Mouse (Mus musculus): ENCODE measurements around the gene Olfr325.

DNA sequence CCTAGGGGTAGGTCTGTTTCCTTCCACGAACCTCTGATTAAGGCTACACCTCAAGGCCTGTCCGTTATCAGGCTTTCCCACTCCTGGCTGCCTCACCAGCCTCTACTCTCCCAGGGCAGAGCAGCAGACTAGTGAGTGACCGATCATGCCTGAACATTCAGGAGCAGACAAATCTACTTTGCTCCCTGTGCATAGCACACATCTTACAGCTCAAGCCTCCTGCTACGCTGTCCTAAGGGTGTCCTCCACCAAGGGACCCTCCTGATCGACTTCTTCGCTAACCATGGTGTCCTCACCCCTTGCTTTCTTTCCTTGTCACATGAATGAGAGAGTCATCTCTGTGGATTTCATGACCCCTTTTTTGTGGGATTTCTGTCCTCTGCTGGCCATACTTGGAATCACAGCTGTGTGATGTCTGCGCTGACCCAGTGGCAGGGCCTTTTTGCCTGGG is 10.4 kb downstream of the Olfr325 start:
- TF ChIP-seq POLR2A (IDR thresholded peaks at IDR 0.05; ENCODE audit: borderline replicate concordance, insufficient read depth, low read length) (no peak), CTCF (IDR thresholded peaks at IDR 0.05; ENCODE audit: borderline replicate concordance, insufficient read depth, low read depth, low read length) (peak; percentile 28; the same call in 1 of the 2 replicates)

Measured in cerebellum, adult 2 months (tissue).